Mouse (Mus musculus): ENCODE measurements around the gene Erbb3.

The Erbb3 gene

DNA sequence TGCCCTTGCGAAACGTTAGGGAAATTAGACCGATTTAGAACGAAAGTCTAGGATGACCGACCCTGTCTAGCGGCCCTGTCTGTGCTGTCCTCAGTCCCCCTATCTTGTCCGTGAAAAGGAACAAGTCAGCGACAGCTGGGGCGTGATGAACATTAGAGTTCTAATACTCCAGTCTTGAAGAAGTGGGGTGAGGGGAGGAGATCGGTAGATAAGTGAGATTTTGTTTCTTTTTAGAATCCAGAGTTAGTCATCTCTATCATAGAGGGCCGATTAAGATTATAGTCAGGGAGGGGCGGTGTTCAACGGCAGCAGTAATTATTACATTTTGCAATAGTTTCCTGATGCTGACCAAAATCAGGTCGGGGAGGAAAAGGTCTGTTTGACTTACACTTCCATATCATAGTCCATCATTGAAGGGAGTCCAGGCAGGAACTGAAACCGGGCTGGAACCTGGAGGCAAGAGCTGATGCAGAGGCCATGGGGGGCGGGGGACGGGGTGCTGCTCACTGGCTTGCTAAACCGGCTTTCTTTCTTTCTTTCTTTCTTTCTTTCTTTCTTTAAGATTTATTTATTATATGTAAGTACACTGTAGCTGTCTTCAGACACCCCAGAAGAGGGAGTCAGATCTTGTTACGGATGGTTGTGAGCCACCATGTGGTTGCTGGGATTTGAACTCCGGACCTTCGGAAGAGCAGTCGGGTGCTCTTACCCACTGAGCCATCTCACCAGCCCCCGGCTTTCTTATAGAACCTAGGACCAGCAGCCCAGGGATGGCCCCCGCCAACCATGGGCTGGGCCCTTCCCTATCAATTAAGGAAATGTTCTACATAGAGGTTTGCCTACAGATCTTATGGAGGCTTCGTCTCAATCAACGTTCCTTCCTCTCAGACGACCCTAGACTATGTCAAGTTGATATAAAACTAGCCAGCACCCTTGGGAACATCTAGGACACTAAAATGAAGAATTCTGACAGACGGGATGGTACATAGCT, 62.8 kb downstream of the Erbb3 start:
- no peak for DNase-seq (ENCODE audit: inconsistent age in 2 of 2, low spot score in 1 of 2)

DNA sequence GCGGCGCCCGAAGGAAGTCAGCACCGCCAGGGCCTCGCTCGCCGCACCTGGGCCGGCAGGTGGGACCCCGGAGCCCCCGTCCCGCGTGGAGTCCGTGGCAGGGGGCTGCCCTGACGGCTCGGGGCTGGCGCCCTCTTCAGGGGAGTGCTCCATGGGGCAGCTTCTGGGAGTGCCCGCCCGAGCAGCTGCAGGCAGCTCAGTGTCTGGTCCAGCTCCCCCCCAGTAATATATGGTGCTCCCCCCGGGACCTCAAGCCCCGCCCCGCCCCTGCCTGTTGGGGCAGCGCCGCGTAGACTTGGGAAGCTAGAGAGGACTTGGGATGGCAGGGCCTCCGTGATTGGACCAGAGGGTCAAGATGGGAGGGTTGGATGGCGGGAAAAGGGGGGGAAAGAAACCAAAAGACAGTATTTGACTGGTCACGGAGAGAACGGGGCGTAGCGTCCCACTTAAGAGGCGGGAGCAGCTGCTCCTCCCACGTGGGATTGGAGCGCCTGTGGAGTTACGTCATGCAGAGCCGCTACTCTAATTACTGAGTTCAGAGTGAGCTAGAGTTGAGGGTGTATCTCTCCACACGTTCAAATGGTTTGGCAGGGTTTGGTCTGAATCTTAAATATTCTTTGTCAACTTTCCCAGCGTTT, 63.7 kb downstream of the Erbb3 start, which contains the start of gene Esyt1:
Gene Esyt1 (minus strand): TSS at position 201 of the 638 bp plus-strand sequence.
- peak; percentile 97 to 98 for DNase-seq (ENCODE audit: inconsistent age in 2 of 2, low spot score in 1 of 2)

- DNase-seq (ENCODE audit: inconsistent age in 2 of 2, low spot score in 1 of 2), result peak; percentile 64 to 85
These were observed 64.5 kb downstream of the Erbb3 start for GRCm38 (mm10) chr10:128524732-128525662.

- no peak for DNase-seq (ENCODE audit: inconsistent age in 2 of 2, low spot score in 1 of 2)
These were observed 65.2 kb downstream of the Erbb3 start for GRCm38 (mm10) chr10:128524111-128524731.

- DNase-seq (ENCODE audit: inconsistent age in 2 of 2, low spot score in 1 of 2), result no peak
These were observed 67.1 kb downstream of the Erbb3 start for GRCm38 (mm10) chr10:128522351-128522750.

DNA sequence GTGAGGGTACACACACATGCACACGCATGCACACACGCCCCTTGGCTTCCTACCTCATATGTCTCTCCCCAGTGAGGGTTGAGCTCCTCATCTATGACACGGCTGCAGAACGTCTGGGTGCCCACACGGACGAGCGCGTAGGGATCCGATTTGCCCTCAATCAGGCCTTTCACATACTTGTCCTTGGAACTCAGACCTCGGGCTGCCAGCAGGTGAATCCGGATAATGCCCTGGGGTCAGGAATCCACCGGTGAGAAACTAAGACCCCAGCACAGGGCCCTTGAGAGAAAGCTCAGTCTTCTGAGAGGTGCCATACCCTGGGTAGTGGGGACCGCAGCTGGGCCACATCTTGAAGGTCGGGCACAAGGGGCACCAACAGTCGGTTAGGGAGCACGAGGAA, 68.9 kb downstream of the Erbb3 start:
- no peak for DNase-seq (ENCODE audit: inconsistent age in 2 of 2, low spot score in 1 of 2)

GRCm38 (mm10) chr10:128518833-128519232, 70.6 kb downstream of the Erbb3 start:
- DNase-seq (ENCODE audit: inconsistent age in 2 of 2, low spot score in 1 of 2), result peak; percentile 62 to 81

Measured in adrenal gland, adult (tissue).